Mouse (Mus musculus): ENCODE data around the gene Rftn1. TPM values are rescaled to one million over a fixed set of nuclear protein-coding genes. Genes with fewer than 3 reads are reported as not detected.

Gene Rftn1
- polyA plus RNA-seq, 1 experiment from 2014 or later = 9.0 TPM

DNA sequence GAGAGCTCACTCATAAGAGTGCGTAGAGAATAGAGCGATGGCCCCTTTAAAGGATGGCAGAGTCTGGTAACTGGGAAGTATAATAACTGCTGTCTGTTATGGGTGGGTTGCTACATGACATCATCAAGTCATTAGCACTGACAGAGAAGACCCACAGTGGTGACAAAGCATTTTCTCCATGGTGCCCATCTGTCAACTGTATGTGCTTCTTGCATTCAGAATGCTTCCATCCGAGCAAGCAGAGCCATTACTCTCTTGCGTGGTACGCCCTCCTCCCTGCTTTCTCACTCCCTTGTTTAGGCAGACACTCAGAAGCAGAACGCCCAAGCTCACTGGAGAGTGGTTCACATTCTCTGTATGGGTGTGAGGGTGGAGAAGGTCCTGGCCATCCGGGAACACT, 135.9 kb downstream of the Rftn1 start:
- no peak overlapping the region for H3K27ac ChIP-seq (ENCODE audit: low read length)
- H3K27me3 ChIP-seq (replicated peaks; ENCODE audit: control insufficient read depth, insufficient read depth, low read length) = no peaks in the 10 kb centered on the region
- no peaks in the 10 kb centered on the region for H3K9me3 ChIP-seq (ENCODE audit: control insufficient read depth, low read length)
- 77% methylated on average over 7 of the region's 7 CpGs for WGBS
- no peaks in the 10 kb centered on the region for H3K36me3 ChIP-seq (ENCODE audit: control insufficient read depth, insufficient read depth, low read length)
- no peak overlapping the region for H3K4me3 ChIP-seq (ENCODE audit: low read length)
- H3K4me2 ChIP-seq (ENCODE audit: low read depth, low read length) = no peak overlapping the region
- H3K4me1 ChIP-seq (ENCODE audit: control insufficient read depth, insufficient read depth, low read length) = no peaks in the 10 kb centered on the region
- H3K9ac ChIP-seq (ENCODE audit: low read depth, low read length) = no peak overlapping the region
- ATAC-seq = no peak

GRCm38 (mm10) chr17:50053961-50054360, 136.5 kb downstream of the Rftn1 start:
- no peaks in the 10 kb centered on the region for H3K27me3 ChIP-seq (replicated peaks; ENCODE audit: control insufficient read depth, insufficient read depth, low read length)
- H3K9me3 ChIP-seq (ENCODE audit: control insufficient read depth, low read length) = no peaks in the 10 kb centered on the region
- H3K27ac ChIP-seq (ENCODE audit: low read length) = no peak overlapping the region
- H3K9ac ChIP-seq (ENCODE audit: low read depth, low read length) = no peak overlapping the region
- H3K36me3 ChIP-seq (ENCODE audit: control insufficient read depth, insufficient read depth, low read length) = no peaks in the 10 kb centered on the region
- ATAC-seq = no peak
- no peak overlapping the region for H3K4me2 ChIP-seq (ENCODE audit: low read depth, low read length)
- H3K4me3 ChIP-seq (ENCODE audit: low read length) = no peak overlapping the region
- WGBS = 93% methylated on average over 1 of the region's 1 CpGs
- H3K4me1 ChIP-seq (ENCODE audit: control insufficient read depth, insufficient read depth, low read length) = no peaks in the 10 kb centered on the region

DNA sequence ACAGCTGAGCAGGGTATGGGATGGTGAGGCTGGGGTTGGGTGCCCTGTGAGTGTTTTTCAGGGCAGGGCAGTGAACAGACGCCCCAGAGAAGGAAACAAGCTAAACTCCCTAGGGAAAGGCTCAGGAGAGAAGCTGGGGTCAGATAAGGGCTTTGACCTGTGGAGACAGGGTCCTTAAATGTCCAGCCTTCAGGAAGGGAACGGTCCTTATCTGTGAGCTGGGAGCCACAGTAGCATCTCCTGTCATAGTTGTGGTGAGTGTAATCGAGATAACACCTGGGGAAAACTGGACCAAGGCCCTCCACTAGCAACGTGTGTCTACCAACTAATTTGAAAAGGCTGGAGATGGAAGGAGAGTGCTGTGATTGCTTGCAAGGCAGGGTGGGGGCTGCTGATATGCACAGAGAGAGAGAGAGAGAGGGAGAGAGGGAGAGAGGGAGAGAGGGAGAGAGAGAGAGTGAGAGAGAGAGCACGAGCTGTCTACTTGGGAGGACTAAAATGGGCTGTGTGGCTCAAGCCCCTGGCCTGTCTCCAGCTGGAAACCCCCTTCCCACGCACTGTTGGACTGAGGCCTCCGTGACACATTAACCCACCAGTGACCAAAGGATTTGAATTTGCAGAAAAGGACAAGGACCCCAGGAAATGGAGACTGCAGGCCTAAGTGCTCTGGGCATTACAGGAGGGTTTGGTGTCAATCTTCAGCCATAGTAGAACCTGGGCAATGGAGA, 137.6 kb downstream of the Rftn1 start:
- Histone ChIP-seq H3K4me1 (ENCODE audit: control insufficient read depth, insufficient read depth, low read length) (no peaks in the 10 kb centered on the region), H3K27me3 (replicated peaks; ENCODE audit: control insufficient read depth, insufficient read depth, low read length) (no peaks in the 10 kb centered on the region), H3K36me3 (ENCODE audit: control insufficient read depth, insufficient read depth, low read length) (no peaks in the 10 kb centered on the region), H3K9me3 (ENCODE audit: control insufficient read depth, low read length) (no peaks in the 10 kb centered on the region), H3K27ac (ENCODE audit: low read length) (no peak overlapping the region), H3K4me2 (ENCODE audit: low read depth, low read length) (no peak overlapping the region), H3K4me3 (ENCODE audit: low read length) (no peak overlapping the region), H3K9ac (ENCODE audit: low read depth, low read length) (no peak overlapping the region)
- no peak for ATAC-seq
- WGBS = 50% methylated on average over 7 of the region's 7 CpGs

GRCm38 (mm10) chr17:50050456-50050855, 140.0 kb downstream of the Rftn1 start:
- no peak overlapping the region for H3K4me2 ChIP-seq (ENCODE audit: low read depth, low read length)
- no peaks in the 10 kb centered on the region for H3K9me3 ChIP-seq (ENCODE audit: control insufficient read depth, low read length)
- 84% methylated on average over 9 of the region's 9 CpGs for WGBS
- H3K27me3 ChIP-seq (replicated peaks; ENCODE audit: control insufficient read depth, insufficient read depth, low read length) = no peaks in the 10 kb centered on the region
- no peak overlapping the region for H3K27ac ChIP-seq (ENCODE audit: low read length)
- no peak overlapping the region for H3K9ac ChIP-seq (ENCODE audit: low read depth, low read length)
- no peak overlapping the region for H3K4me3 ChIP-seq (ENCODE audit: low read length)
- H3K4me1 ChIP-seq (ENCODE audit: control insufficient read depth, insufficient read depth, low read length) = no peaks in the 10 kb centered on the region
- no peak for ATAC-seq
- H3K36me3 ChIP-seq (ENCODE audit: control insufficient read depth, insufficient read depth, low read length) = no peaks in the 10 kb centered on the region

DNA sequence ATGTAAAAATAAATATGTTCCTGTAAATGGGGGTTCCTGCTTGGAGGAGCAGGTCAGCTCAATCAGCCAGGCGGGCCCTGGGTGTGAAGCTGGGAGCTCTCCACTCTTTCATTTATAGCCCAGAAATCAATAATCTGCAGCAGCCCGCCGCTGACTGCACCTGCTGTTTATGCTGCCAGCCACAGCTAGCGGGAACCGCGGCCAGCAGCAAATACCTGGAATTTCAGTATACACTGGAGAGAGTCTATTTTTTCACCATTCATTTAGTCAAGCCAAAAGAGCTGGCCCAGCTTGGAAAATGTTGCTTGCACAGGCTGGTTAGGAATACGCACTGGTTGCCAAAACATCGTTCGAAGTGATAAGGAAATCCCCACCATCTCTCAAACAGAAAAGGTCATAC, 142.3 kb downstream of the Rftn1 start:
- ATAC-seq = no peak
- H3K27ac ChIP-seq (ENCODE audit: low read length) = no peak overlapping the region
- H3K36me3 ChIP-seq (ENCODE audit: control insufficient read depth, insufficient read depth, low read length) = no peaks in the 10 kb centered on the region
- H3K4me3 ChIP-seq (ENCODE audit: low read length) = no peak overlapping the region
- H3K9ac ChIP-seq (ENCODE audit: low read depth, low read length) = no peak overlapping the region
- no peak overlapping the region for H3K4me2 ChIP-seq (ENCODE audit: low read depth, low read length)
- WGBS = 31% methylated on average over 9 of the region's 9 CpGs
- H3K9me3 ChIP-seq (ENCODE audit: control insufficient read depth, low read length) = no peaks in the 10 kb centered on the region
- no peaks in the 10 kb centered on the region for H3K4me1 ChIP-seq (ENCODE audit: control insufficient read depth, insufficient read depth, low read length)
- no peaks in the 10 kb centered on the region for H3K27me3 ChIP-seq (replicated peaks; ENCODE audit: control insufficient read depth, insufficient read depth, low read length)

DNA sequence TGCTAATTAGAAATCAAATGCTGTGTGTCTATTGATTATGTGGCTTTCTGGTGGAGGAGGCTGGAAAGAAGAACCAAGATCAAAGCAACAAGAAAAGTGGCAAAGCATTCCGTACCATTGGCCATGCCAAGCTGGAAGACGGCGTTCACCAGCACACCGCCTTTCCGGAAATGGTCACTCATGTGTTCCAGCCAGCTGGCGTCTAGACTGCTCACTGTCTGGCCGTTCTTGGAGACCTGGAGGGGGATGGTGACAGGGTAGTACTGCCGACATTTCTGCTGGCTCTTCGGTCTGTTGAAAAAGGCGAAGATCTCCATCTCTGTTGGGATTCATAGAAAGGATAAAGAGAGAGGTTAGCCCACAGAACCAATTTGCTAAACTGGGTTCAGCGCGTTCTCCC, 143.3 kb downstream of the Rftn1 start:
- Histone ChIP-seq H3K4me1 (ENCODE audit: control insufficient read depth, insufficient read depth, low read length) (no peaks in the 10 kb centered on the region), H3K36me3 (ENCODE audit: control insufficient read depth, insufficient read depth, low read length) (no peaks in the 10 kb centered on the region), H3K4me2 (ENCODE audit: low read depth, low read length) (no peak overlapping the region), H3K27me3 (replicated peaks; ENCODE audit: control insufficient read depth, insufficient read depth, low read length) (no peaks in the 10 kb centered on the region), H3K4me3 (ENCODE audit: low read length) (no peak overlapping the region), H3K9ac (ENCODE audit: low read depth, low read length) (no peak overlapping the region), H3K27ac (ENCODE audit: low read length) (no peak overlapping the region), H3K9me3 (ENCODE audit: control insufficient read depth, low read length) (no peaks in the 10 kb centered on the region)
- 89% methylated on average over 12 of the region's 12 CpGs for WGBS
- no peak for ATAC-seq

DNA sequence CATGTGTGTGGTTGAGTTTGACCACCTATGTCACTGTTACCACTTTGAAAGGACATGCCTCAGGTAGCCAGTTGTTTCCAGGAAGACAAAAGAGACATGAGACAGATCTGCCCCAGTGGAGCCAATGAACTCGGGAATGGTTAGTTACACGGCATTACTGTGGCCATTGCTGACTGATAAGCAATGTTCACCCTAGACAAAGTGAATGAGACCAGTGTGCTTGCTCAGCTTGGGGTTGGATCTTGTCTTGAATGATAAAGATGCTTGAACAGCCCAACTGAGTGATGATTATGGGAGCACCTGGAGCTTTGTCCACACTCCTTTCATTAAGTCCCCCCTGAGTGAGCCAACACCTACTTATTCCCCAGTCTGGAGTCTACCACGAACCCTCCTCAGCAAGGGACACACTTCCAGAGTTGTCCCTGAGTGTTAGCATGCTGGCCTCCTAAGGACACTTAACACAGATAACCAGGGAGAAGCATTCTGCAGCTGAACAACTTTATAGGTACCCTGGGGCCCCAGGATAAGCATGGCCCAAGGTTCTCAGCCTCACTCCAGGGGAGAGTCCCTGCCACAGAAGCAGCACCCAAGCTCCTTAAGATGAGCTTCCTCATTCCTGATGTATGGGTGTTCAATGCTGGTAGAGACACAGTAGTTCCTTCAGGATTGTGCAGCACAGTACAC, 149.6 kb downstream of the Rftn1 start:
- no peak for ATAC-seq
- Histone ChIP-seq H3K4me1 (ENCODE audit: control insufficient read depth, insufficient read depth, low read length) (no peaks in the 10 kb centered on the region), H3K27me3 (replicated peaks; ENCODE audit: control insufficient read depth, insufficient read depth, low read length) (no peaks in the 10 kb centered on the region), H3K9ac (ENCODE audit: low read depth, low read length) (no peak overlapping the region), H3K4me2 (ENCODE audit: low read depth, low read length) (no peak overlapping the region), H3K36me3 (ENCODE audit: control insufficient read depth, insufficient read depth, low read length) (no peaks in the 10 kb centered on the region), H3K4me3 (ENCODE audit: low read length) (no peak overlapping the region), H3K27ac (ENCODE audit: low read length) (no peak overlapping the region), H3K9me3 (ENCODE audit: control insufficient read depth, low read length) (no peaks in the 10 kb centered on the region)
- 87% methylated on average over 3 of the region's 3 CpGs for WGBS

- no peaks in the 10 kb centered on the region for H3K27me3 ChIP-seq (replicated peaks; ENCODE audit: control insufficient read depth, insufficient read depth, low read length)
- H3K4me1 ChIP-seq (ENCODE audit: control insufficient read depth, insufficient read depth, low read length) = no peaks in the 10 kb centered on the region
- H3K4me2 ChIP-seq (ENCODE audit: low read depth, low read length) = no peak overlapping the region
- ATAC-seq = no peak
- 80% methylated on average over 10 of the region's 10 CpGs for WGBS
- H3K27ac ChIP-seq (ENCODE audit: low read length) = no peak overlapping the region
- no peak overlapping the region for H3K9ac ChIP-seq (ENCODE audit: low read depth, low read length)
- no peaks in the 10 kb centered on the region for H3K9me3 ChIP-seq (ENCODE audit: control insufficient read depth, low read length)
- H3K4me3 ChIP-seq (ENCODE audit: low read length) = no peak overlapping the region
- H3K36me3 ChIP-seq (ENCODE audit: control insufficient read depth, insufficient read depth, low read length) = no peaks in the 10 kb centered on the region
Observed at GRCm38 (mm10) chr17:50037882-50038665, 152.4 kb downstream of the Rftn1 start.

- no peak for ATAC-seq
- H3K9ac ChIP-seq (ENCODE audit: low read depth, low read length) = no peak overlapping the region
- no peaks in the 10 kb centered on the region for H3K27me3 ChIP-seq (replicated peaks; ENCODE audit: control insufficient read depth, insufficient read depth, low read length)
- no peak overlapping the region for H3K4me2 ChIP-seq (ENCODE audit: low read depth, low read length)
- no peaks in the 10 kb centered on the region for H3K9me3 ChIP-seq (ENCODE audit: control insufficient read depth, low read length)
- no peaks in the 10 kb centered on the region for H3K36me3 ChIP-seq (ENCODE audit: control insufficient read depth, insufficient read depth, low read length)
- H3K27ac ChIP-seq (ENCODE audit: low read length) = no peak overlapping the region
- H3K4me3 ChIP-seq (ENCODE audit: low read length) = no peak overlapping the region
- WGBS = 79% methylated on average over 4 of the region's 4 CpGs
- H3K4me1 ChIP-seq (ENCODE audit: control insufficient read depth, insufficient read depth, low read length) = no peaks in the 10 kb centered on the region
Observed at GRCm38 (mm10) chr17:50037416-50037815, 153.1 kb downstream of the Rftn1 start.
